In genomic region chr1:111852439-111852838, GRCm38 (mm10) we compare ENCODE assay signal across 35 mouse cellular contexts.
"Had no signal": no experiment of that assay in that cellular context is flagged by ENCODE, and none has a peak within 500 bp of the region (broad histone marks: within the 10 kb centered on the region; RNA-seq: fewer than 3 reads in every experiment).

No protein-coding gene starts in this region.

- H3K9me3 ChIP-seq: heart, embryonic 10.5 days; heart, embryonic 12.5 days; heart, embryonic 13.5 days; heart, embryonic 15.5 days; hindbrain, embryonic 10.5 days; hindbrain, embryonic 12.5 days; hindbrain, embryonic 13.5 days; hindbrain, embryonic 15.5 days; intestine, embryonic 15.5 days; kidney, embryonic 15.5 days had no signal

- ATAC-seq: hindbrain, embryonic 16.5 days; hindbrain, postnatal 0 days; inflammation-experienced regulatory T-cells, adult 6 months; intestine, embryonic 15.5 days; intestine, embryonic 16.5 days; intestine, postnatal 0 days had no signal

- H3K27ac ChIP-seq: heart, embryonic 10.5 days; heart, embryonic 13.5 days; heart, embryonic 15.5 days; hindbrain, embryonic 10.5 days; hindbrain, embryonic 12.5 days; hindbrain, embryonic 13.5 days; hindbrain, embryonic 14.5 days; hindbrain, embryonic 15.5 days; hindbrain, postnatal 0 days; intestine, embryonic 15.5 days; kidney, embryonic 15.5 days; kidney, postnatal 0 days; layer of hippocampus, adult 2 months had no signal

- H3K9ac ChIP-seq: heart, embryonic 12.5 days; heart, embryonic 13.5 days; heart, embryonic 15.5 days; hindbrain, embryonic 12.5 days; hindbrain, embryonic 13.5 days; hindbrain, embryonic 14.5 days; hindbrain, embryonic 15.5 days; intestine, embryonic 15.5 days; kidney, embryonic 15.5 days had no signal

- H3K27me3 ChIP-seq: heart, embryonic 12.5 days; heart, embryonic 13.5 days; heart, embryonic 15.5 days; hindbrain, embryonic 12.5 days; hindbrain, embryonic 13.5 days; hindbrain, embryonic 15.5 days; intestine, embryonic 15.5 days; kidney, embryonic 15.5 days had no signal

- H3K36me3 ChIP-seq: heart, embryonic 10.5 days; heart, embryonic 12.5 days; heart, embryonic 13.5 days; heart, embryonic 15.5 days; hindbrain, embryonic 10.5 days; hindbrain, embryonic 12.5 days; hindbrain, embryonic 13.5 days; hindbrain, embryonic 15.5 days; intestine, embryonic 15.5 days; kidney, embryonic 15.5 days had no signal

- H3K4me3 ChIP-seq: heart, embryonic 10.5 days; heart, embryonic 12.5 days; heart, embryonic 13.5 days; heart, embryonic 15.5 days; hindbrain, embryonic 10.5 days; hindbrain, embryonic 12.5 days; hindbrain, embryonic 13.5 days; hindbrain, embryonic 15.5 days; intestine, embryonic 15.5 days; kidney, embryonic 15.5 days; layer of hippocampus, adult 2 months had no signal

- H3K4me2 ChIP-seq: heart, embryonic 11.5 days; heart, embryonic 12.5 days; heart, embryonic 13.5 days; heart, embryonic 15.5 days; hindbrain, embryonic 12.5 days; hindbrain, embryonic 13.5 days; hindbrain, embryonic 14.5 days; hindbrain, embryonic 15.5 days; intestine, embryonic 15.5 days; kidney, embryonic 15.5 days had no signal

- H3K4me1 ChIP-seq: heart, embryonic 10.5 days; heart, embryonic 12.5 days; heart, embryonic 13.5 days; heart, embryonic 15.5 days; hindbrain, embryonic 10.5 days; hindbrain, embryonic 12.5 days; hindbrain, embryonic 13.5 days; hindbrain, embryonic 15.5 days; intestine, embryonic 15.5 days; kidney, embryonic 15.5 days had no signal

- DNase-seq: heart, postnatal 10 days; heart, postnatal 14 days; heart, postnatal 36 days; heart, postnatal 4 days; kidney, adult 11 months; kidney, adult 18-20 months; kidney, adult 2 months; kidney, adult 8-10 months; kidney, adult 9 months; kidney, postnatal 10 days; kidney, postnatal 14 days; kidney, postnatal 25 days; kidney, postnatal 36 days; kidney, postnatal 4 days; layer of hippocampus, adult 9-11 months; layer of hippocampus, postnatal 36 days had no signal
